9 mouse cellular contexts compared by ENCODE assay signal in genomic region chr1:43162394-43162793, GRCm38 (mm10). TPM values are rescaled to one million over a fixed set of nuclear protein-coding genes. Genes with fewer than 3 reads are reported as not detected.
DNase-seq lines count a peak whose midpoint lies in the region; ATAC-seq and TF ChIP-seq lines count a peak whose summit lies in the region.
"Had no signal": no experiment of that assay in that cellular context is flagged by ENCODE, and none has a peak within 500 bp of the region (broad histone marks: within the 10 kb centered on the region; RNA-seq: fewer than 3 reads in every experiment).

No protein-coding gene starts in this region.

- WGBS in forebrain, postnatal 0 days = 84% methylated on average over 3 of the region's 3 CpGs
- 90% methylated on average over 3 of the region's 3 CpGs for WGBS in forebrain, embryonic 12.5 days
- 68% methylated on average over 3 of the region's 3 CpGs for WGBS in kidney, postnatal 0 days
- 68% methylated on average over 3 of the region's 3 CpGs for whole genome bisulfite sequencing in heart, embryonic 16.5 days

- H3K27ac ChIP-seq in forebrain, postnatal 0 days (ENCODE audit: low read depth, low read length) = no peak overlapping the region
- no peak overlapping the region for H3K27ac ChIP-seq in forebrain, embryonic 12.5 days
- peak overlapping the region; percentile 88; the same call in 1 of the 2 replicates for H3K27ac ChIP-seq in kidney, postnatal 0 days
- peak overlapping the region; percentile 62 for H3K27ac ChIP-seq in heart, embryonic 16.5 days (ENCODE audit: low read length)

- H3K36me3 ChIP-seq in forebrain, postnatal 0 days (ENCODE audit: insufficient read depth) = no peaks in the 10 kb centered on the region
- H3K36me3 ChIP-seq in forebrain, embryonic 12.5 days (replicated peaks) = no peaks in the 10 kb centered on the region
- no peaks in the 10 kb centered on the region for H3K36me3 ChIP-seq in kidney, postnatal 0 days (ENCODE audit: insufficient read depth, low read length)
- peaks cover 15% of the 10 kb centered on the region for H3K36me3 ChIP-seq in heart, embryonic 16.5 days (ENCODE audit: control insufficient read depth, insufficient read depth)
- peaks cover 8% of the 10 kb centered on the region for H3K36me3 ChIP-seq in myocyte (ENCODE audit: control insufficient read depth, insufficient read depth)
- H3K36me3 ChIP-seq: forebrain, embryonic 10.5 days had no signal

- peak overlapping the region; percentile 97; the same call in 1 of the 2 replicates for H3K4me2 ChIP-seq in forebrain, postnatal 0 days (ENCODE audit: low read depth)
- no peak overlapping the region for H3K4me2 ChIP-seq in forebrain, embryonic 12.5 days
- H3K4me2 ChIP-seq in kidney, postnatal 0 days (ENCODE audit: low read length) = peak overlapping the region; percentile 73
- H3K4me2 ChIP-seq in heart, embryonic 16.5 days (ENCODE audit: low read depth, low read length) = peak overlapping the region; percentile 90
- H3K4me2 ChIP-seq in myocyte (ENCODE audit: low read depth) = peak overlapping the region; percentile 83

- peaks cover 60% of the 10 kb centered on the region for H3K79me2 ChIP-seq in myocyte (ENCODE audit: control insufficient read depth, insufficient read depth)

- H3K9me3 ChIP-seq in forebrain, postnatal 0 days (ENCODE audit: low read length) = no peaks in the 10 kb centered on the region
- no peaks in the 10 kb centered on the region for H3K9me3 ChIP-seq in forebrain, embryonic 12.5 days
- H3K9me3 ChIP-seq in kidney, postnatal 0 days (replicated peaks; ENCODE audit: low read length) = no peaks in the 10 kb centered on the region
- H3K9me3 ChIP-seq in heart, embryonic 16.5 days (replicated peaks; ENCODE audit: control insufficient read depth, low read length) = no peaks in the 10 kb centered on the region
- H3K9me3 ChIP-seq: forebrain, embryonic 10.5 days had no signal

- DNase-seq in forebrain, postnatal 0 days = no peak
- no peak for DNase-seq in kidney, postnatal 0 days (ENCODE audit: low spot score)
- DNase-seq in kidney, postnatal 25 days = no peak
- no peak for DNase-seq in adrenal gland, adult 18-20 months (ENCODE audit: low spot score in 2 of 2)
- no peak for DNase-seq in frontal cortex, postnatal 14 days (ENCODE audit: low spot score in 2 of 2)

- ATAC-seq in forebrain, postnatal 0 days = no peak
- no peak for ATAC-seq in forebrain, embryonic 12.5 days (ENCODE audit: low FRiP score)
- ATAC-seq in kidney, postnatal 0 days (replicated peaks; ENCODE audit: low FRiP score, low read depth) = no peak
- no peak for ATAC-seq in heart, embryonic 16.5 days (replicated peaks; ENCODE audit: extremely low read depth, insufficient read depth, low FRiP score)

- no peak overlapping the region for H3K9ac ChIP-seq in forebrain, postnatal 0 days
- H3K9ac ChIP-seq in forebrain, embryonic 12.5 days = no peak overlapping the region
- H3K9ac ChIP-seq in kidney, postnatal 0 days (ENCODE audit: low read depth, low read length) = peak overlapping the region; percentile 88
- H3K9ac ChIP-seq in heart, embryonic 16.5 days (ENCODE audit: low read length) = peak overlapping the region; percentile 92

- peak overlapping the region; percentile 76; the same call in 1 of the 2 replicates for H3K4me3 ChIP-seq in forebrain, postnatal 0 days (ENCODE audit: low read depth, low read length)
- no peak overlapping the region for H3K4me3 ChIP-seq in forebrain, embryonic 12.5 days (replicated peaks)
- H3K4me3 ChIP-seq in kidney, postnatal 0 days (replicated peaks; ENCODE audit: low read depth, low read length) = peak overlapping the region; percentile 57
- H3K4me3 ChIP-seq in heart, embryonic 16.5 days (ENCODE audit: low read length) = peak overlapping the region; percentile 80
- peak overlapping the region; percentile 74 for H3K4me3 ChIP-seq in myocyte

- TF ChIP-seq POLR2A in myocyte (IDR thresholded peaks at IDR 0.05; ENCODE audit: insufficient read length, low read depth) = no peak

- no peaks in the 10 kb centered on the region; the same call in 1 of the 2 replicates for H3K4me1 ChIP-seq in forebrain, postnatal 0 days (ENCODE audit: insufficient read depth)
- peaks cover 3% of the 10 kb centered on the region; the same call in 1 of the 2 replicates for H3K4me1 ChIP-seq in forebrain, embryonic 12.5 days
- H3K4me1 ChIP-seq in kidney, postnatal 0 days (replicated peaks; ENCODE audit: insufficient read depth, low read length) = peaks cover 13% of the 10 kb centered on the region; the same call in 1 of the 2 replicates
- peaks cover 48% of the 10 kb centered on the region for H3K4me1 ChIP-seq in heart, embryonic 16.5 days (ENCODE audit: control insufficient read depth, insufficient read depth, low read length)

- no peak for TF ChIP-seq CTCF in forebrain, postnatal 0 days (IDR thresholded peaks at IDR 0.05; ENCODE audit: low read depth)
- no peak for TF ChIP-seq CTCF in kidney, postnatal 0 days (IDR thresholded peaks at IDR 0.05; ENCODE audit: low read depth)

- peaks cover 3% of the 10 kb centered on the region; the same call in 1 of the 2 replicates for H3K27me3 ChIP-seq in forebrain, postnatal 0 days (ENCODE audit: insufficient read depth, low read length)
- H3K27me3 ChIP-seq in forebrain, embryonic 12.5 days = peaks cover 28% of the 10 kb centered on the region
- no peaks in the 10 kb centered on the region for H3K27me3 ChIP-seq in kidney, postnatal 0 days (ENCODE audit: insufficient read depth, low read length)
- H3K27me3 ChIP-seq in heart, embryonic 16.5 days (ENCODE audit: control insufficient read depth, insufficient read depth, low read length) = no peaks in the 10 kb centered on the region
- no peaks in the 10 kb centered on the region for H3K27me3 ChIP-seq in myocyte (ENCODE audit: control insufficient read depth, insufficient read depth, insufficient read length)

- peak overlapping the region; percentile 46 for H3ac ChIP-seq in myocyte (ENCODE audit: control insufficient read depth, insufficient read length)

TF ChIP-seq in myocyte, 11 proteins besides CTCF, POLR2A, EP300 and RAD21:
- peak; percentile 79 for TF ChIP-seq CEBPB (IDR thresholded peaks at IDR 0.05; ENCODE audit: insufficient read depth, poor library complexity, severe bottlenecking)
- no peak for TF ChIP-seq REST (IDR thresholded peaks at IDR 0.05; ENCODE audit: insufficient read depth, insufficient read length)
TF ChIP-seq in myocyte: peak in this region for 1.

RNA-seq across cellular contexts. Expression of gene Fhl2, which starts 34.4 kb away (rescaled TPM):
- total RNA-seq in forebrain, postnatal 0 days (2014; rRNA removed) = 32.1 and 33.1 TPM in 2 replicates
- polyA plus RNA-seq in forebrain, postnatal 0 days (2015; fragmentation: Nextera tagmentation; extraction: Ambion mirVana) = 23.1 and 27.8 TPM in 2 replicates
- 4.3 and 4.5 TPM in 2 replicates for polyA plus RNA-seq in forebrain, embryonic 12.5 days (2016; fragmentation: Nextera tagmentation; extraction: Ambion mirVana)
- polyA plus RNA-seq in kidney, postnatal 0 days (2015; fragmentation: Nextera tagmentation; extraction: Ambion mirVana) = 135 and 145 TPM in 2 replicates
- polyA plus RNA-seq in heart, embryonic 16.5 days (2015; fragmentation: Nextera tagmentation; extraction: Ambion mirVana) = 426 and 443 TPM in 2 replicates
- 58.2 TPM for polyA plus RNA-seq in myocyte (2012; fragmentation: generic; extraction: Trizol)
- total RNA-seq in adrenal gland, adult 18-20 months (2021) = 10 to 100 TPM; 20.8 to 31.8 TPM

Comparison
In these comparisons a context has a peak if more than half of its experiments do, and no peak if none do; other contexts are left out.
1. H3K27ac ChIP-seq: peak in kidney, postnatal 0 days (single experiment) and heart, embryonic 16.5 days (single experiment); none in forebrain, postnatal 0 days (single experiment) and forebrain, embryonic 12.5 days (single experiment).
2. H3K9ac ChIP-seq: peak in kidney, postnatal 0 days (single experiment) and heart, embryonic 16.5 days (single experiment); none in forebrain, postnatal 0 days (single experiment) and forebrain, embryonic 12.5 days (single experiment).